Mouse (Mus musculus) inflammation-experienced regulatory T-cells, adult 6 months (primary cell): ENCODE measurements around the gene Vps51. TPM values are rescaled to one million over a fixed set of nuclear protein-coding genes. Genes with fewer than 3 reads are reported as not detected.

Experiments used
- ATAC-seq: one replicate; pipeline ENCODE4 v1.8.0; 2017
- polyA plus RNA-seq, 3 experiments: library from polyadenylated mRNA; unstranded; fragments of 100-300 nt; shearing (Covaris generic); gene quantifications; one replicate each; pipeline ENCODE4 v1.2.1; 2017

The Vps51 gene
- polyA plus RNA-seq, 3 experiments from 2014 or later: 29.3 to 35.6 (median 31.5) TPM

- ATAC-seq: no peak
Measured at GRCm38 (mm10) chr19:6079983-6080480, 3.0 kb upstream of the Vps51 start, which contains the start of gene Tmem262. TSS of gene Tmem262 (plus strand) at chr19:6080033.

- no peak for ATAC-seq
Measured at GRCm38 (mm10) chr19:6073889-6074288, 3.1 kb downstream of the Vps51 start.

DNA sequence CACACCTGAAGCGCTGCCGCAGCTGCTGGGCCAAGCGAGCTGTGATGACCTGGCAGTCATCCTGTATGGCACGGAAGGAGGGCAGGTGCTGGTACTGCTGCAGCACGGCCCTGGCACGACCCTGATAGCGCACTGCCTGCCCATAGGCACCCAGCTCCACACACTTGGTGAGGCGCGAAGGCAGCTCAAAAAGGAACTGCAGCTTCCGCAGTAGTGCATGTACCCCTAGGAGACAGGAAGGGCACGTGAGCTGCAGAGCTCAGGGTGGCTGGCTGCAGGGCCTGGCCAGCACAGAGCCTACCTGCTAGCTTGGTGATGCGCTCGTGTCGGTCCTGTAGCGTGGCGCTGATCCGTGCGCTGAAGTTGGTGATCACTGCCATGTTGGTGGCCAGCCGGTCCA, 5.8 kb downstream of the Vps51 start:
- no peak for ATAC-seq

- no peak for ATAC-seq
Measured at GRCm38 (mm10) chr19:6070571-6071250, 6.3 kb downstream of the Vps51 start.

- no peak for ATAC-seq
Measured at GRCm38 (mm10) chr19:6069851-6070250, 7.2 kb downstream of the Vps51 start.

DNA sequence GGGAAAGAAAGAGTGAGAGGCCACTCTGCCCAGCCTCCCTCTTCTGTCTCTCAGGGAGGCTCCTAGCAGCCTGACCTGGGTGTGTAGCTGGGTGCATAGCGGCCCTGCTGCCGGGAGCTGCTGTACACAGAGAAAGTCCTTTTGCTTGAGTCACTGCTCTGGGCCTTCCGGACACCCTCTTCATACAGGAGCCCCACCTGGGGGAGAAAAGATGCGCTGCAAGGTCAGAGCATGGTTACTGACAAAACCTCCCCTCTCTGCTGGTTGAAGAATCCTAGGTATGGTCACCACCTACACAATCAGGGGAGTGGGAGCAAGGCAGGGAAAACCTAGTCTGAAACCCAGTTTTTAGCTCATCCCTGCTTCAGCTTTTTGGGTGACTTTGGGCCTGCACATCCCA, 8.1 kb downstream of the Vps51 start:
- no peak for ATAC-seq

DNA sequence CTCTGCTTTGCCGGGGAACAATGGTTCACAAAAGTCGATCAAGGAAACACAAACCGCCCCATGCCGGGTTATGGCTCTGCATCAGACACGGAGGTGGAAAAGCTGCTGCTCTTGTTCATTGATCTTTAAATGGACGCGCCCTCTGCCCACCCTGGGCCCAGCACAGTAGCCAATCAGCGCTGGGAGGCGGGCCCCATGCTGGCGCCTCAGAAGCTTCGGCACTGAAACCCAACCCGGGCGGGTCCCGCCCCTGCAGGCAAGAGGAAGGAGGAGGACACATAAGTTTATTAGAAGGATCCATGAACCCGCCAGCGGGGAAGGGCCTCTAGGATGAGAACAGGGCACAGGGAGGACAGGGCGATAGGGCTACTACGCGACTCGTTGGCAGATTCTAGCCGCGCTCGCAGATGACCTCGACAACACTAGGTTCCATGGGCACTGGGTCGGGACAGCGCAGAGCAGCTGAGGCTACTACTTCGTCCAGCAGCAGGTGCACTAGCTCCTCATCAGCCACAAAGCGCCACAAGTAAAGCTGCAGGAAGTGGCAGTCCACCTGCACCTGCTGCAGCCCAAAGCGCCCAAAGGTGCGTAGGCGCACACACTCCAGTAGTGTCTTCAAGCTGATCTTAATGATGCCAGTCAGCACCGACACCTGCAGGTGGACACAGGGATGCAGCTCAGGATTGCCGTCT, 9.2 kb downstream of the Vps51 start, which contains the start of gene Tm7sf2:
Gene Tm7sf2 (minus strand): TSS at position 650 of the 692 bp plus-strand sequence.
- peak; percentile 91 for ATAC-seq

DNA sequence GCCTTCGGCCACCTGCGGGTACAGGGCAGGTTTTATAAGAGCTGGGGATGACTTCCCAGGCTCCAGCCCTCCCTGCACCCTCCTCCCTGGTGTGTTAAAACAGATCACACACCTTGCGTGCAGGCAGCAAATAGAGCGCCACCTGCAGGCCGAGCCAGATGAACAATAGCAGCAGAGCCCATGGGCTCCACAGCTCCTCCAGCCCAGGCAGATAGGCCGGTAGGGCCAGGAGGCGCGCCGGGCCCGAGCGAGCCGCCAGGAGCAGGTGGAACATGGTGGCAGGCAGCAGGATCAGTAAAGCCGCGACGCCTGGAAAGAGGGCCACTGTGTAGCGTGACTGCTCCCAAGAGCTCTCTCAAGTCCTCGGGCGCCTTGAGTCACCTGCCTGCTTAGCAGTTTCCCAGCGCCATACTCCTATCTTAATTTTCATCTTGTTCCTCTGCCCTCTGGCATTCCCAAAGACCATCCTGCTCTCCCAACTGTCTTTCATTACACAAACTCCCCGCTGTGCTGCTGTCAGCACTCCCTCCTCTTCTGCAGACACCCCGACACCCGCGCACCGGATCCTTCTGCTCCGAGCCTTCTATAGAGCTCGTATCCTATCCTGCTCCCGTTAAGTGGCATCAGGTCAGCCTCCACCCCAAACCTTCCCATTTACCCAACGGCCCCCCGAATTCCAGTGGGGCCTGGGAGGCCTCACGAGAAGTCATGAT, 9.9 kb downstream of the Vps51 start:
- ATAC-seq: peak; percentile 67

GRCm38 (mm10) chr19:6066571-6066970, 10.5 kb downstream of the Vps51 start:
- ATAC-seq: no peak

DNA sequence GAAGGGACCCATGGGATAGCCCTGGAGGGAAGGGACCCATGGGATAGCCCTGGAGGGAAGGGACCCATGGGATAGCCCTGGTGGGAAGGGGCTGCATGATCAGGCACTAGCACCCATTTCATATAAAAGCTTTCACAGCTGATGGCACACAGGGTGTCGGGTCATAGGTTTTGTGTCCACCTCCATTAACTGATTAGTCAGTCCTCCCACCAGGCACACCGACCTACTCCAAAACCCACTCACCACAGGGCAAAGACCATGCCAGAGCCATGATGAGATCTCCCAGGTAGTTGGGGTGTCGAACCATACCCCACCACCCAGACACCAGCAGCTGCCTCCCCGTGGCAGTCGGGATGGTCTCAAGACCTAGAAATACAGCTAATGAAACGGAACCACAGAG, 13.9 kb downstream of the Vps51 start:
- ATAC-seq: no peak

DNA sequence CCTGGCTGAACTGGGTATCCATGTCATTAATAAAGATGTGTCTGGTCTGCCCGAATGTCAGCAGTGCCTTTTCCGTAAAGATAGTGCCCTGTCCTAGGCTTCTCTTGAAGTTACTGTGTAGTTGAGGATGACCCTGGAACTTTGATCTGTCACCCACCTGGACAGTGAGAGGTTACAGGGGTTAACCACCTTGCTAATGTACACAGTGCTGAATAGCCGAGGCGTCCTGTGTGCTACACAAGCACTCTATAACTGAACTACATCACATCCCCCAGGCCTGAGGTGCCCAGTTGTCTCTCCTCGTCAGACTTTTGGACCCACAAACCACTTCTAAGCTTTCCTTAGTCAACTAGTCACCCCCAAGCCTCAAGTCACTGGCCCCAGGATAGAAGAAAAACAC, 14.6 kb downstream of the Vps51 start:
- ATAC-seq: no peak

DNA sequence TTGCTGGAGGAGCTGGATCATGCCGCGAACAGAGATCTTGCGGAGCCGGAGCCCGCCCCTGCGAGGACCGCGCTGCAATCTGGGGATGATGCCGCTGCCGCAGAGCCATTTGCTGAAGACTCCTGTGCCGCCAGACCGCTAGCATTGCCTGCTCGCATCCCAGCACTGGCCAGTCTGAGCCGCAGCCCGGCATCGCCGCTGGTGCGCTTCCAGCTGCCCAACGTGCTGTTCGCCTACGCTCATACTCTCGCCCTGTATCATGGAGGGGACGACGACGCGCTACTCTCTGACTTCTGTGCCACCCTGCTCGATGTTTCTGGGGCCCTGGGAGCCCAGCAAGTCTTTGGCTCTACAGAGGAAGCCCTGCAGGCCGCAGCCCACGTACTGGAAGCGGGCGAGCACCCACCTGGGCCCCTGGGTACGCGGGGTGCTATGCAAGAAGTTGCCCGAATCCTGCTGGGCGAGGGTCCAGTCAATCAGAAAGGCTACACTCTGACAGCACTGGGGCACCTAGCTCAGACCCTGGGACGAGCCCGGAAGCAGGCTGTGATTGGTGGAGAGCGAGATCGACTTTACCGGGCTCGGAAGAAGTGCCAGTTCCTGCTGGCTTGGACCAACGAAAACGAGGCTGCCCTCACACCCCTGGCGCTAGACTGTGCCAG, 15.3 kb downstream of the Vps51 start:
- ATAC-seq: peak; percentile 29

GRCm38 (mm10) chr19:6061021-6061533, 16.0 kb downstream of the Vps51 start, which contains the start of gene Znhit2:
TSS of gene Znhit2 (plus strand) at chr19:6061192.
- peak; percentile 84 for ATAC-seq

DNA sequence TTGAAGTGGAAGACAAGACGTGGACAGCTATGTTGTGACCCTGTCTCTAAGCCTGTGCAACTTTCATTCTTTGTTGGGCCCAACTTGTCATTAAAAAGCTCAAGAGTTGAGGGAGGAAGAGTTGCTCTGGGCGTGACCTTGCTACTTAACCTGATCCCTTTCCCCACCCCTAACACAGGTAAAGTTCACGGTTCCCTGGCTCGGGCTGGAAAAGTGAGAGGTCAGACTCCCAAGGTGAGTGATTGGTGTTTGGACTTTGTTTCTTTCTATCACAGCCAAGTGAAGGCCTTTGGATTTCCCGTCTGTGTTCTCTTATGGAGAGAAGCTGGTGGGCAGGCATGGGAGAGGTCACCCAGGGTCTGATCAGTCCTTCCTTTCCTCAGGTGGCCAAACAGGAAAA, 18.1 kb downstream of the Vps51 start:
- no peak for ATAC-seq

- no peak for ATAC-seq
Measured at GRCm38 (mm10) chr19:6058513-6058912, 18.5 kb downstream of the Vps51 start.

DNA sequence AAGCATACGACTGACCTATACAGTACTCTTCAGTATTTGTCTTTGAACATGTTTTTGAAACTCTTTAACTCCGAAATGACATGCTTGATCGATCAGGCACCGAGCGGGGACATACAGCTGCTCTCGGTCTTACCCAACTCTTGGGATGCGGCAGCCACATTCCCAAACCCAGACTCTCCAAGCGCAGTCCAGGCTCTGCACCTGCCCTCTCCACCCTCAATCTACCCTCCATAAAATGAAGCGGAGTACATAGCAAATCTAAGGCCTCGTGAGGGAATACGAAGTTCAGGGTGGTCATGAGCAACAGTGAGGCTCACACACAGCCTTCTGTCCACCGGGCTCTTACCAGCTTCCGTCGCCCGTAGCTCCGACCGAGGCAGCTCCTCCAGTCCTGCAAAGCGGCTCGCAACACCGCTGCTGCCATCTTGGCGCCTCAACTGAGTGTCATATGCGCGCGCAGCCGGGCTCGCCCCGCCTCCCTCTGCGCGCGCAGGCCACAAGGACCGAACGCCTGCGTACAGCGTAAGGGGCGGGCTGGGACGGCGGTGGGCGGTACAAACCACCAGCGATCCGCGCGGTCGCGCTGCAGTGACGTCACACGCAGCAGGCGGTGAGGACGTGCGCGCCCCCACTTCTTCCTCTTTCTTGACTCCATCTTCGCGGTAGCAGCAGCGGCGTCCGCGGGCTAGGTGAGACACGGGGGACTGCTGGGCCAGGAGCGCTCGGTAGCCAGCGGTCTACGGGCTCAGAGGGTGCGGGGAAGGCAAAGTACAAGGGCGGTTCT, 19.5 kb downstream of the Vps51 start, which contains the start of the genes Mrpl49 and Fau:
Gene Mrpl49 (minus strand): TSS at position 473 of the 784 bp plus-strand sequence.
Gene Fau (plus strand): TSS at position 532 of the 784 bp plus-strand sequence.
- ATAC-seq: peak; percentile 71

- ATAC-seq: no peak
Measured at GRCm38 (mm10) chr19:6056696-6057095, 20.3 kb downstream of the Vps51 start.

- ATAC-seq: no peak
Measured at GRCm38 (mm10) chr19:6054296-6054695, 22.7 kb downstream of the Vps51 start.

DNA sequence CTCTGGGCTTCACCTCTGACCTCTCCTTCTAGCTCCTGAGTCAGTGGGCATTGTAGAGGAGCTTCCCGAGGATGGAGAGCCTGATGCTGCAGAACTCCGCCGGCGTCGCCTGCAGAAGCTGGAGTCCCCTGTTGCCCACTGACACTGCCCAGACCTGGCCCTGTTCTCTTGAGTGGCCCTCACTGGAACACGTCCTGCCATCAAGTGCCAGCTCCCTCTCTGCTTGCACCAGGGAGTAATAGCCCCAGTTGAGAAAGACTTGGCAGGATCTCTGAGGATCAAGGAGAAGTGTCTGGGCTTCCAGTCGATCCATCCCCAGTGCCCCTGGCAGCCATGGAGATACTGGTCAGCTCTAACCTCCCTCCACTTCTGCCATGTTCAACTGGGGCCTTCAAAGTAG, 24.5 kb downstream of the Vps51 start:
- no peak for ATAC-seq

GRCm38 (mm10) chr19:6048681-6049410, 28.2 kb downstream of the Vps51 start:
- no peak for ATAC-seq

GRCm38 (mm10) chr19:6047899-6048166, 29.2 kb downstream of the Vps51 start:
- ATAC-seq: no peak
